Mouse (Mus musculus) forebrain, embryonic 11.5 days (tissue): ENCODE measurements around the gene Pold1. TPM values are rescaled to one million over a fixed set of nuclear protein-coding genes. Genes with fewer than 3 reads are reported as not detected.

Source experiments
- ATAC-seq: fragments of 200-750 bp; cut with Nextera tagmentation; replicated peaks from 2 replicates; pipeline ENCODE4 v1.8.0; 2017; ENCODE audit warnings: moderate TSS enrichment; ENCODE audit not compliant: low FRiP score
- DNase-seq: peaks from one replicate; pipeline ENCODE4 v3.0.0-alpha.2; 2017; ENCODE audit warnings: low spot score
- H3K27ac ChIP-seq: fragments of 300-500 bp; sonication (generic); 2 replicates; pipeline ENCODE4 v1.5.1; 2014; ENCODE audit warnings: low read depth, low read length
- H3K27me3 ChIP-seq: fragments of 300-500 bp; sonication (generic); 2 replicates; pipeline ENCODE4 v1.6.1; 2014; ENCODE audit warnings: mild to moderate bottlenecking, low read length, mixed read lengths; ENCODE audit not compliant: control insufficient read depth, insufficient read depth
- H3K36me3 ChIP-seq: fragments of 300-500 bp; sonication (generic); 2 replicates; pipeline ENCODE4 v1.6.1; 2014; ENCODE audit warnings: mild to moderate bottlenecking, low read length, moderate library complexity, mixed read lengths; ENCODE audit not compliant: control insufficient read depth, insufficient read depth
- H3K4me1 ChIP-seq: fragments of 300-500 bp; sonication (generic); replicated peaks from 2 replicates; pipeline ENCODE4 v1.6.1; 2014; ENCODE audit warnings: low read length, mixed read lengths; ENCODE audit not compliant: control insufficient read depth, insufficient read depth
- H3K4me2 ChIP-seq: fragments of 300-500 bp; sonication (generic); 2 replicates; pipeline ENCODE4 v1.6.1; 2014; ENCODE audit warnings: low read depth, mild to moderate bottlenecking, low read length, moderate library complexity, mixed read lengths; ENCODE audit not compliant: severe bottlenecking
- H3K4me3 ChIP-seq: fragments of 300-500 bp; sonication (generic); 2 replicates; pipeline ENCODE4 v1.5.1; 2014; ENCODE audit warnings: low read depth, low read length
- H3K9ac ChIP-seq: fragments of 300-500 bp; sonication (generic); 2 replicates; pipeline ENCODE4 v1.6.1; 2014; ENCODE audit warnings: low read length
- H3K9me3 ChIP-seq: fragments of 300-500 bp; sonication (generic); 2 replicates; pipeline ENCODE4 v1.6.1; 2016; ENCODE audit warnings: low read length, mixed read lengths; ENCODE audit not compliant: control insufficient read depth
- WGBS: fragments of 180-500 bp; shearing (Covaris S2); extraction: QIAGEN DNeasy Blood & Tissue Kit; methylation state at CpG from one replicate; pipeline ENCODE4 v1.1.7; 2014; 5-methylcytosine and 5-hydroxymethylcytosine counted together
- polyA plus RNA-seq: library from polyadenylated mRNA; unstranded; fragments of >200 nt; fragmentation: Nextera tagmentation; extraction: Ambion mirVana; gene quantifications from 2 replicates; pipeline ENCODE4 v1.2.1, GENCODE M21; 2014

The Pold1 gene
- polyA plus RNA-seq, 1 experiment from 2014 or later: 133 TPM

- no peak overlapping the region for H3K9ac ChIP-seq
- WGBS: 95% methylated on average over 23 of the region's 23 CpGs
- H3K4me2 ChIP-seq: no peak overlapping the region
- ATAC-seq (no peak), DNase-seq (peak; percentile 50)
- H3K27ac ChIP-seq: no peak overlapping the region
- no peaks in the 10 kb centered on the region for H3K27me3 ChIP-seq
- H3K36me3 ChIP-seq: no peaks in the 10 kb centered on the region; the same call in 1 of the 2 replicates
- no peaks in the 10 kb centered on the region for H3K9me3 ChIP-seq
- no peak overlapping the region for H3K4me3 ChIP-seq
- H3K4me1 ChIP-seq: peaks cover 9% of the 10 kb centered on the region
These were observed 1.2 kb upstream of the Pold1 start for GRCm38 (mm10) chr7:44549621-44550408.

GRCm38 (mm10) chr7:44547725-44548124 lies 924 bp downstream of the Pold1 start:
- H3K4me1 ChIP-seq: peaks cover 9% of the 10 kb centered on the region
- H3K4me2 ChIP-seq: peak overlapping the region; percentile 70
- no peaks in the 10 kb centered on the region for H3K27me3 ChIP-seq
- H3K4me3 ChIP-seq: peak overlapping the region; percentile 61
- DNase-seq: peak; percentile 50
- no peaks in the 10 kb centered on the region for H3K9me3 ChIP-seq
- 29% methylated on average over 5 of the region's 5 CpGs for WGBS
- no peaks in the 10 kb centered on the region; the same call in 1 of the 2 replicates for H3K36me3 ChIP-seq
- H3K27ac ChIP-seq: no peak overlapping the region
- H3K9ac ChIP-seq: peak overlapping the region; percentile 73
- ATAC-seq: no peak

GRCm38 (mm10) chr7:44547041-44547440 lies 1.6 kb downstream of the Pold1 start:
- 95% methylated on average over 13 of the region's 13 CpGs for WGBS
- H3K9me3 ChIP-seq: no peaks in the 10 kb centered on the region
- peak overlapping the region; percentile 73; the same call in 1 of the 2 replicates for H3K9ac ChIP-seq
- DNase-seq: no peak
- peaks cover 9% of the 10 kb centered on the region for H3K4me1 ChIP-seq
- peak overlapping the region; percentile 70; the same call in 1 of the 2 replicates for H3K4me2 ChIP-seq
- no peaks in the 10 kb centered on the region; the same call in 1 of the 2 replicates for H3K36me3 ChIP-seq
- H3K27me3 ChIP-seq: no peaks in the 10 kb centered on the region
- no peak overlapping the region for H3K27ac ChIP-seq
- no peak overlapping the region for H3K4me3 ChIP-seq
- no peak for ATAC-seq

DNA sequence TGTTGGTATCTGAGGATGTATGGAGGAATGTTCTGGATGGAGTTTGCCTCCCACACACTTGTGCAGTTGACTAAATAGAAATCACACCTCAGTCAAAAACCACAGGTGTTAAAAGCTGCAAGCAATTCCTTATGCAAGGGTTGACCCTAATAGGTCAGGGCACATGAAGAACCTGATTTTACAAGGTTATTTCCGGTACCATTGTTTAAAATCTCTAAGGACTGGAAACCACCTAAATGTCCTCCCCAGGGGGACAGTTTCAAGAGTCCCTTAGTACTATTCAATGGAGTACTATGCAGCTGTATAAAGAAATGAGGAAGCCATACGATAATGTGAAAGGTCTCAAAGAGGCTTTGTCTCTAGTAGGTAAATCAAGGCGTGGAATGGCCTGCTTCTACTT lies 2.4 kb downstream of the Pold1 start:
- Histone ChIP-seq H3K27me3 (no peaks in the 10 kb centered on the region), H3K9me3 (no peaks in the 10 kb centered on the region), H3K9ac (no peak overlapping the region), H3K27ac (no peak overlapping the region), H3K4me2 (no peak overlapping the region), H3K36me3 (peaks cover 3% of the 10 kb centered on the region; the same call in 1 of the 2 replicates), H3K4me1 (peaks cover 9% of the 10 kb centered on the region), H3K4me3 (no peak overlapping the region)
- ATAC-seq (no peak), DNase-seq (no peak)
- 98% methylated on average over 3 of the region's 3 CpGs for WGBS

- ATAC-seq (no peak), DNase-seq (peak; percentile 44)
- Histone ChIP-seq H3K36me3 (peaks cover 3% of the 10 kb centered on the region; the same call in 1 of the 2 replicates), H3K4me2 (no peak overlapping the region), H3K9me3 (no peaks in the 10 kb centered on the region), H3K27ac (no peak overlapping the region), H3K4me3 (no peak overlapping the region), H3K27me3 (no peaks in the 10 kb centered on the region), H3K9ac (no peak overlapping the region), H3K4me1 (peaks cover 9% of the 10 kb centered on the region)
- 84% methylated on average over 12 of the region's 12 CpGs for WGBS
These were observed 5.6 kb downstream of the Pold1 start for GRCm38 (mm10) chr7:44543071-44543470.

- H3K9me3 ChIP-seq: no peaks in the 10 kb centered on the region
- 97% methylated on average over 11 of the region's 11 CpGs for WGBS
- no peak overlapping the region for H3K9ac ChIP-seq
- DNase-seq: no peak
- no peak overlapping the region for H3K4me2 ChIP-seq
- no peak for ATAC-seq
- H3K4me1 ChIP-seq: peaks cover 4% of the 10 kb centered on the region; the same call in 1 of the 2 replicates
- H3K36me3 ChIP-seq: peaks cover 3% of the 10 kb centered on the region; the same call in 1 of the 2 replicates
- no peaks in the 10 kb centered on the region for H3K27me3 ChIP-seq
- H3K27ac ChIP-seq: no peak overlapping the region
- no peak overlapping the region for H3K4me3 ChIP-seq
These were observed 6.1 kb downstream of the Pold1 start for GRCm38 (mm10) chr7:44542555-44542954.

GRCm38 (mm10) chr7:44538756-44539624 lies 9.7 kb downstream of the Pold1 start:
- H3K4me2 ChIP-seq: no peak overlapping the region
- H3K36me3 ChIP-seq: peaks cover 3% of the 10 kb centered on the region; the same call in 1 of the 2 replicates
- H3K4me3 ChIP-seq: no peak overlapping the region
- no peaks in the 10 kb centered on the region for H3K27me3 ChIP-seq
- H3K4me1 ChIP-seq: no peaks in the 10 kb centered on the region
- 91% methylated on average over 41 of the region's 41 CpGs for WGBS
- no peak overlapping the region for H3K27ac ChIP-seq
- ATAC-seq: no peak
- H3K9me3 ChIP-seq: no peaks in the 10 kb centered on the region
- H3K9ac ChIP-seq: no peak overlapping the region
- DNase-seq: peak; percentile 54

DNA sequence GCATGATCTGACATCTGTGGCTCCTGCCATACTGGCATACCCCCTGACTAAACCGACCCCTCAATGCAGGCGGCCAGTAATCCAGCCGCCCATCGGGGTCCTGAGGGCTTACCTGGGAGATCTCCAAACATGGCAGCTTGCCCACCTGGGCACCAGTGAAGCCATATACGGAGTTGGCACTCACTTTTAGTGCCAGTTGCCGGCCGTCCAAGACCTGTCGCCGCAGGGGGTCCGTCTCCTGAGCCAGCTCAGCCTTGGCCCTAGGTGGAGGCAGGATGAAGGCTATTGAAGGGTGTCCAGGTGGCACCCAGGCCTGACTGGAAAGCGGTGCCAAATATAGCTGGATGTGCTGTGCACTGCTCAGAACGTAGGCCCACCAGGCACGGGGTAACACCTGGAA lies 11.2 kb downstream of the Pold1 start:
- DNase-seq (no peak), ATAC-seq (no peak)
- Histone ChIP-seq H3K9ac (no peak overlapping the region), H3K27me3 (no peaks in the 10 kb centered on the region), H3K36me3 (peaks cover 13% of the 10 kb centered on the region), H3K27ac (no peak overlapping the region), H3K4me2 (no peak overlapping the region), H3K4me1 (no peaks in the 10 kb centered on the region), H3K4me3 (no peak overlapping the region), H3K9me3 (no peaks in the 10 kb centered on the region)
- WGBS: 94% methylated on average over 13 of the region's 13 CpGs
